Mouse (Mus musculus) regulatory T cell (primary cell): Measurements from ENCODE around the gene Dach1.

Experiments used
- in situ Hi-C: fragments of 300-600 bp; cut with MboI, MseI; formaldehyde crosslinking; loops from one replicate; pipeline ENCODE4 v1.15.1; 2025; ENCODE audit warnings: high pct_unique_total_duplicates

Gene Dach1

GRCm38 (mm10) chr14:98169421-98170076, at the start of gene Dach1:
Gene Dach1 (minus strand): TSS chr14:98169765.
- in situ Hi-C loops = no loop called here

- in situ Hi-C loops = no loop called here
Observed at GRCm38 (mm10) chr14:98200089-98200488, 30.5 kb upstream of the Dach1 start.

- in situ Hi-C loops = no loop called here
Observed at GRCm38 (mm10) chr14:98181545-98181944, 12.0 kb upstream of the Dach1 start.

GRCm38 (mm10) chr14:98173831-98174230, 4.3 kb upstream of the Dach1 start:
- in situ Hi-C loops = no loop called here

GRCm38 (mm10) chr14:98172394-98172905, 2.9 kb upstream of the Dach1 start:
- in situ Hi-C loops = no loop called here

GRCm38 (mm10) chr14:98171861-98172260, 2.3 kb upstream of the Dach1 start:
- in situ Hi-C loops = no loop called here

GRCm38 (mm10) chr14:98168908-98169401, 610 bp downstream of the Dach1 start:
- in situ Hi-C loops = no loop called here

GRCm38 (mm10) chr14:98168039-98168907, 1.3 kb downstream of the Dach1 start:
- in situ Hi-C loops = no loop called here

GRCm38 (mm10) chr14:98167186-98168038, 2.2 kb downstream of the Dach1 start:
- in situ Hi-C loops = no loop called here

- in situ Hi-C loops = no loop called here
Observed at GRCm38 (mm10) chr14:98166318-98166976, 3.1 kb downstream of the Dach1 start.

- in situ Hi-C loops = no loop called here
Observed at GRCm38 (mm10) chr14:98156753-98157152, 12.8 kb downstream of the Dach1 start.

- in situ Hi-C loops = no loop called here
Observed at GRCm38 (mm10) chr14:98155725-98156392, 13.7 kb downstream of the Dach1 start.

GRCm38 (mm10) chr14:98154832-98155422, 14.6 kb downstream of the Dach1 start:
- in situ Hi-C loops = no loop called here

- in situ Hi-C loops = no loop called here
Observed at GRCm38 (mm10) chr14:98141758-98142157, 27.8 kb downstream of the Dach1 start.

GRCm38 (mm10) chr14:98138873-98139665, 30.5 kb downstream of the Dach1 start:
- in situ Hi-C loops = no loop called here

- in situ Hi-C loops = no loop called here
Observed at GRCm38 (mm10) chr14:98134546-98134945, 35.0 kb downstream of the Dach1 start.

GRCm38 (mm10) chr14:98123032-98123431, 46.5 kb downstream of the Dach1 start:
- in situ Hi-C loops = no loop called here

GRCm38 (mm10) chr14:98116627-98117026, 52.9 kb downstream of the Dach1 start:
- in situ Hi-C loops = no loop called here

GRCm38 (mm10) chr14:98113106-98113505, 56.5 kb downstream of the Dach1 start:
- in situ Hi-C loops = no loop called here
